Mouse (Mus musculus) heart, embryonic 14.5 days (tissue): ENCODE data around the gene Ankub1. TPM values are rescaled to one million over a fixed set of nuclear protein-coding genes. Genes with fewer than 3 reads are reported as not detected.

Source experiments
- ATAC-seq: fragments of 200-750 bp; cut with Nextera tagmentation; 2 replicates; pipeline ENCODE4 v1.8.0; 2017; ENCODE audit warnings: low read depth, moderate TSS enrichment; ENCODE audit not compliant: insufficient number of reproducible peaks, insufficient read depth, low FRiP score
- H3K27ac ChIP-seq, 2 experiments: fragments of 200-500 bp in 1 of 2; fragments of 300-500 bp in 1 of 2; sonication (generic) in 1 of 2; replicated peaks in 1 of 2; 2 replicates each; pipeline ENCODE4 v1.5.1; 2012 to 2014; ENCODE audit warnings: low read depth in 2 of 2, low read length in 2 of 2, control low read depth in 1 of 2, mild to moderate bottlenecking in 1 of 2, mixed read lengths in 1 of 2; ENCODE audit not compliant: control insufficient read depth in 1 of 2, insufficient read depth in 1 of 2
- H3K27me3 ChIP-seq: fragments of 300-500 bp; sonication (generic); 2 replicates; pipeline ENCODE4 v1.6.1; 2014; ENCODE audit warnings: mild to moderate bottlenecking, low read length, control low read depth; ENCODE audit not compliant: control insufficient read depth, insufficient read depth
- H3K36me3 ChIP-seq: fragments of 300-500 bp; sonication (generic); 2 replicates; pipeline ENCODE4 v1.6.1; 2014; ENCODE audit warnings: mild to moderate bottlenecking, control low read depth, low read length, mixed read lengths; ENCODE audit not compliant: control insufficient read depth, insufficient read depth
- H3K4me1 ChIP-seq, 2 experiments: fragments of 200-500 bp in 1 of 2; fragments of 300-500 bp in 1 of 2; sonication (generic) in 1 of 2; 2 replicates each; pipeline ENCODE4 v1.6.1; 2012 to 2014; ENCODE audit warnings: low read length in 2 of 2, control low read depth in 1 of 2, mixed read lengths in 1 of 2; ENCODE audit not compliant: control insufficient read depth in 2 of 2, insufficient read depth in 2 of 2
- H3K4me2 ChIP-seq: fragments of 300-500 bp; sonication (generic); 2 replicates; pipeline ENCODE4 v1.6.1; 2014; ENCODE audit warnings: mild to moderate bottlenecking, low read length
- H3K4me3 ChIP-seq, 2 experiments: fragments of 200-500 bp in 1 of 2; fragments of 300-500 bp in 1 of 2; sonication (generic) in 1 of 2; 2 replicates each; pipeline ENCODE4 v1.5.1; 2012 to 2014; ENCODE audit warnings: low read length in 2 of 2, mild to moderate bottlenecking in 2 of 2, control low read depth in 1 of 2, low read depth in 1 of 2, moderate library complexity in 1 of 2; ENCODE audit not compliant: control insufficient read depth in 1 of 2, insufficient read depth in 1 of 2
- H3K9ac ChIP-seq: fragments of 300-500 bp; sonication (generic); 2 replicates; pipeline ENCODE4 v1.6.1; 2014; ENCODE audit warnings: mild to moderate bottlenecking, low read length
- H3K9me3 ChIP-seq: fragments of 300-500 bp; sonication (generic); 2 replicates; pipeline ENCODE4 v1.6.1; 2016; ENCODE audit warnings: low read length, control low read depth; ENCODE audit not compliant: control insufficient read depth
- WGBS: fragments of 180-500 bp; shearing (Covaris S2); extraction: QIAGEN DNeasy Blood & Tissue Kit; methylation state at CpG from one replicate; pipeline ENCODE4 v1.1.7; 2014; 5-methylcytosine and 5-hydroxymethylcytosine counted together
- polyA plus RNA-seq: library from polyadenylated mRNA; unstranded; fragments of >200 nt; fragmentation: Nextera tagmentation; extraction: Ambion mirVana; gene quantifications from 2 replicates; pipeline ENCODE4 v1.2.1, GENCODE M21; 2014

Ankub1 gene
- polyA plus RNA-seq, 1 experiment from 2014 or later: not detected

- Histone ChIP-seq H3K27ac (no peak overlapping the region), H3K4me2 (no peak overlapping the region), H3K9ac (no peak overlapping the region), H3K9me3 (no peaks in the 10 kb centered on the region), H3K4me1 (no peaks in the 10 kb centered on the region), H3K4me3 (no peak overlapping the region), H3K36me3 (no peaks in the 10 kb centered on the region), H3K27me3 (no peaks in the 10 kb centered on the region)
- WGBS: 22% methylated on average over 6 of the region's 6 CpGs
- ATAC-seq: no peak
These were observed 28.9 kb downstream of the Ankub1 start for GRCm38 (mm10) chr3:57663731-57664130.

GRCm38 (mm10) chr3:57658608-57659007 lies 34.0 kb downstream of the Ankub1 start:
- H3K4me2 ChIP-seq: no peak overlapping the region
- no peak overlapping the region for H3K27ac ChIP-seq
- WGBS: 55% methylated on average over 6 of the region's 6 CpGs
- no peak overlapping the region for H3K4me3 ChIP-seq
- H3K27me3 ChIP-seq: no peaks in the 10 kb centered on the region
- no peaks in the 10 kb centered on the region for H3K36me3 ChIP-seq
- H3K9ac ChIP-seq: no peak overlapping the region
- H3K9me3 ChIP-seq: no peaks in the 10 kb centered on the region
- no peaks in the 10 kb centered on the region for H3K4me1 ChIP-seq
- ATAC-seq: no peak

GRCm38 (mm10) chr3:57653646-57654045 lies 39.0 kb downstream of the Ankub1 start:
- Histone ChIP-seq H3K36me3 (peaks cover 10% of the 10 kb centered on the region), H3K4me3 (no peak overlapping the region), H3K27me3 (no peaks in the 10 kb centered on the region), H3K9ac (no peak overlapping the region), H3K9me3 (no peaks in the 10 kb centered on the region), H3K27ac (no peak overlapping the region), H3K4me2 (no peak overlapping the region), H3K4me1 (peaks cover 0 to 6% of the 10 kb centered on the region in 2 experiments; a peak in 1 of 4 replicates)
- WGBS: 72% methylated on average over 3 of the region's 3 CpGs
- ATAC-seq: no peak

- H3K4me3 ChIP-seq: no peak overlapping the region
- H3K9ac ChIP-seq: no peak overlapping the region
- ATAC-seq: no peak
- WGBS: 66% methylated on average over 3 of the region's 3 CpGs
- no peak overlapping the region for H3K4me2 ChIP-seq
- no peak overlapping the region for H3K27ac ChIP-seq
- H3K4me1 ChIP-seq: peaks cover 0 to 6% of the 10 kb centered on the region in 2 experiments; a peak in 1 of 4 replicates
- peaks cover 15% of the 10 kb centered on the region for H3K36me3 ChIP-seq
- no peaks in the 10 kb centered on the region for H3K27me3 ChIP-seq
- H3K9me3 ChIP-seq: no peaks in the 10 kb centered on the region
These were observed 40.1 kb downstream of the Ankub1 start for GRCm38 (mm10) chr3:57652485-57652884.

GRCm38 (mm10) chr3:57651865-57652259 lies 40.7 kb downstream of the Ankub1 start:
- Histone ChIP-seq H3K27ac (peak overlapping the region in 1 of 2 experiments; percentile 77; a peak in 2 of 4 replicates), H3K9me3 (no peaks in the 10 kb centered on the region), H3K4me2 (peak overlapping the region; percentile 80), H3K4me1 (peaks cover 0 to 6% of the 10 kb centered on the region in 2 experiments; a peak in 1 of 4 replicates), H3K36me3 (peaks cover 19% of the 10 kb centered on the region), H3K9ac (peak overlapping the region; percentile 92), H3K27me3 (no peaks in the 10 kb centered on the region), H3K4me3 (peak overlapping the region; percentile 83 to 98)
- no peak for ATAC-seq
- 67% methylated on average over 3 of the region's 3 CpGs for WGBS

- Histone ChIP-seq H3K36me3 (peaks cover 23% of the 10 kb centered on the region), H3K27ac (peak within 1 kb of the TSS; percentile 77 to 92), H3K4me3 (peak within 1 kb of the TSS; percentile 83 to 98), H3K27me3 (no peaks in the 10 kb centered on the region), H3K4me1 (peaks cover 0 to 6% of the 10 kb centered on the region in 2 experiments; a peak in 1 of 4 replicates), H3K9me3 (no peaks in the 10 kb centered on the region), H3K4me2 (peak within 1 kb of the TSS; percentile 80), H3K9ac (peak within 1 kb of the TSS; percentile 92)
- WGBS: under 1% methylated on average over 42 of the region's 42 CpGs
- peak; percentile 91 for ATAC-seq
These were observed 41.3 kb downstream of the Ankub1 start, which contains the start of gene Commd2 for GRCm38 (mm10) chr3:57651231-57651864. TSS of gene Commd2 (minus strand) at chr3:57651715.

- no peak overlapping the region for H3K27ac ChIP-seq
- H3K4me2 ChIP-seq: no peak overlapping the region
- H3K27me3 ChIP-seq: no peaks in the 10 kb centered on the region
- no peak overlapping the region for H3K4me3 ChIP-seq
- H3K4me1 ChIP-seq: no peaks in the 10 kb centered on the region
- H3K36me3 ChIP-seq: peaks cover 30% of the 10 kb centered on the region
- H3K9me3 ChIP-seq: no peaks in the 10 kb centered on the region
- no peak for ATAC-seq
- H3K9ac ChIP-seq: no peak overlapping the region
- WGBS: 88% methylated on average over 6 of the region's 6 CpGs
These were observed 49.4 kb downstream of the Ankub1 start for GRCm38 (mm10) chr3:57643191-57643590.

GRCm38 (mm10) chr3:57637596-57637995 lies 55.0 kb downstream of the Ankub1 start:
- Histone ChIP-seq H3K36me3 (no peaks in the 10 kb centered on the region), H3K4me1 (no peaks in the 10 kb centered on the region)
- no peak for ATAC-seq

More at GRCm38 (mm10) chr3:57637596-57637995, 55.0 kb downstream of the Ankub1 start:
- no peak overlapping the region for H3K27ac ChIP-seq
- no peak overlapping the region for H3K4me3 ChIP-seq
- H3K9ac ChIP-seq: no peak overlapping the region
- H3K4me2 ChIP-seq: no peak overlapping the region
- H3K27me3 ChIP-seq: no peaks in the 10 kb centered on the region
- H3K9me3 ChIP-seq: no peaks in the 10 kb centered on the region
- WGBS: 54% methylated on average over 6 of the region's 6 CpGs
